Mouse (Mus musculus) heart, adult 18-20 months (tissue): ENCODE measurements around the gene Mmgt2. TPM values are rescaled to one million over a fixed set of nuclear protein-coding genes. Genes with fewer than 3 reads are reported as not detected.

Source experiments
- DNase-seq, 2 experiments: peaks; one replicate each; pipeline ENCODE4 v3.0.0; 2021 to 2022; ENCODE audit warnings: mixed read lengths in 1 of 2
- long read RNA-seq, 2 experiments: library from polyadenylated mRNA; stranded (forward); transcript quantifications; one replicate each; pipeline ENCODE4 v2.0.0; 2021
- total RNA-seq, 2 experiments: library from RNA; stranded (reverse); gene quantifications; 2 replicates each; pipeline ENCODE4 v1.2.3; 2021

Gene Mmgt2
- 1 to 10 TPM; 5.4 to 7.1 TPM for total RNA-seq
- long read RNA-seq, experiment 1, partial matches to known transcripts = 0 of 3 reads
- long read RNA-seq, experiment 1, other reads (novel, unspliced or antisense) = 2 of 3 reads
- long read RNA-seq, experiment 2 = 0 reads

GRCm38 (mm10) chr11:62648591-62649391 is at the start of gene Mmgt2:
TSS of gene Mmgt2 (plus strand) at chr11:62648664.
- peak; percentile 94 to 95 for DNase-seq

DNA sequence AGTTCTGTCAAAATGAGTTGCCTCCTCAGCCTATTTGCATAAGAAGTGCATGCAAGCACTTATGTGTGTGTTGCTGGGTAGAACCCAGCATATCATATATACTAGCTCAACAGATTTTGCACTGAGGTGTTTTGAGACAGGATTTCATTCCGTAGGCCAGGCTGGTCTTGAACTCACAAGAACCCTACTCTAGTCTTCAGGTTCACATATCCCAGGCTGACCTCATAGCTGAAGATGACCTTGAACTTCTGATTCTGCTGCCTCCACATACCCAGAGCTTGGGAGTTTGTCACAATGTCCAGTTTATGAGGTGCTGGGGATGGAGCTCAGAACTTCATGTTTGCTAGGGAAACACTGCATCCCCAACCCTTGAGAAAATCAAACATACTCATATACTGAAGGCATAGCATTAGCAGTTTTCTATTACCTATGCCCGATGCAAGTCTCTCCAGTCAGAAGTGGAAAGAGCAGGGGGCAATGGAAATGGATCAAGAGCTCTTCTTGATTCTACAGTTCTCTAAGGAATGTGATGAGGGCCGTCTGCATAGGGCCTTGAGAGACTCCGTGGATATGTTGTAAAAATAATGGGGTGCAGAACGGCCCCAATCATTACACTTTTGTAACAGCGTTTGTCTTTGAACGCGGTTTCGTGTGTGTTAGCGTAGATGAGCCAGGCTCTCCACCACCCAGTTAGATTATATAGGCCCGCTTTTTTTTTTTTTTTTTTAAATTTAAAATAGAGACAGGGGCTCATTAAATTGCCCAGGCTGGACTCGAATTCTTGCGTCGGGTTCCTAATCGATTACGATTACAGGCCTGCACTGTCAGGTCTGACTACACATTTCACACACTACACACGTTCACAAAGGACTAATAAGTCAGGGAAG is 46.5 kb upstream of the Mmgt2 start:
- no peak for DNase-seq

GRCm38 (mm10) chr11:62602619-62603311 is 45.7 kb upstream of the Mmgt2 start:
- DNase-seq = peak; percentile 98

- peak; percentile 17 to 40 for DNase-seq
These were observed 45.0 kb upstream of the Mmgt2 start for GRCm38 (mm10) chr11:62603312-62604056.

DNA sequence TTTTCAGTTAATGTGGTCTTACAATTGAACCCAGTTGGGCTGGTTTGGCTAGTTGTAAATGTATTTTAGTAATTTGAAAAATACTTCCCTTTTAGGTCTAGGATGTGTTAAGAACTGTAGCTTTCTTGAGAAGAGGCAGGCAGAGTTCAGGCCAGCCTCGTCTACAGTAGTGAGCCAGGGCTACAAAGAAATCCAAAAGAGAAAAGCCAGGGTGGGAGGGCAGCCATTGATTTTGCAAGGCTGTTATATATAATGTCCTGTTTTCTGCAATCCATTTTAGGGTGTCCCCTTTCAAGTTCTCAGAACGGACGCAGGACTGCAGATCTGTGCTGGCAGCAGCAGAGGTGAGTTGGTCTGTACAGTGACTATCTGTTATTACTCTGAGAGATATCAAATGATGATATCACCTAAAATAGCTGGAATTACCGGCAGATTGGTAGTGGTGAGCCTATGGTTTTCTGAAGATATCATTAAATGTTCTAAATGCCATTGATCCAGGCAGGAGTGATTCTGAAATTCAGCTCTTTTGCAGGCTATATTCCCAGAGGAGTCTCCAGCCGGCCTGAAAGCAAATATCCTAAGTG is 44.2 kb upstream of the Mmgt2 start:
- no peak for DNase-seq

- DNase-seq = no peak
These were observed 43.4 kb upstream of the Mmgt2 start for GRCm38 (mm10) chr11:62604886-62605618.

- DNase-seq = no peak
These were observed 42.7 kb upstream of the Mmgt2 start for GRCm38 (mm10) chr11:62605619-62606298.

DNA sequence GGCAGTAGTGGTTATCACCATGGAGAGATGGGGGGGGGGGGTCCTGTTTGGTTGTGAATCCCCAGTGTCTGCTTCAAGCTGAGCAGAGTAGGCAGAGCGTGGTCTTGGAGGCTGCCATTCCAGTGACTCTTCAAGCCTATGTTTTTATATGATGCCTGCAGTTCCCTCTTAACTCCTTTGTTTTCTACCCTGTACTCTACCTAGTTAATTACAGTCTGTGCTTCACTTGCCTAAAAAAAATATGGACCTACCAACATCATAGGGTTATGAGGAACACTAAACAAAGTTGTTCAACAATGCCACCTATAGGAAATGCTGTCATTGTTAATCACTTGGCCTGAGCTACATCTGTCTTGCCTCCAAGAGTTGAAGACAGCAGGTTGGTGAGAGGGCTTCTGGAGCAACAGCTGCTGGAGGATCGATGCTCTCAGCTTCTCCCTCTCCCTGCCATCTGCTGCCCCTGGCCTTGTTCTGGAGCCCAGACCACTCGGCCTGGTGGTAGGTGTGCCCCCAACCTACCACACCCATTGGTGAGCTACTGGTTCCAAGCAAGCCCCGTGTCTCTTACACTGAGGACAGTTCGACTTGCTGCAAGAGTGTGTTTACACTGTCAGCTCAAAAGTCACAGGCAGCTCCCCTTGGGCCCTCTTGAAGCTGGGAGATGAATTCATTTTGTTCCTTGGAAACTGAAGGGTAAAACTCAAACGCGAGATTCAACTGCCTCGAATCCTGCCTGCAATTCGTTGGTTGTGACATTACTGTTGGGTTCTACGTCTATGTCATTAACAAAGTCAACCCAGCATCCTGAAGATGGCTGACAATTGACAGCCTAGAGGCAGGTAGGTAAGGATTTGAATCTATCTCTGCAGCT is 41.9 kb upstream of the Mmgt2 start:
- no peak for DNase-seq

- DNase-seq = no peak
These were observed 41.1 kb upstream of the Mmgt2 start for GRCm38 (mm10) chr11:62607170-62607951.

GRCm38 (mm10) chr11:62607952-62608201 is 40.6 kb upstream of the Mmgt2 start:
- no peak for DNase-seq

DNA sequence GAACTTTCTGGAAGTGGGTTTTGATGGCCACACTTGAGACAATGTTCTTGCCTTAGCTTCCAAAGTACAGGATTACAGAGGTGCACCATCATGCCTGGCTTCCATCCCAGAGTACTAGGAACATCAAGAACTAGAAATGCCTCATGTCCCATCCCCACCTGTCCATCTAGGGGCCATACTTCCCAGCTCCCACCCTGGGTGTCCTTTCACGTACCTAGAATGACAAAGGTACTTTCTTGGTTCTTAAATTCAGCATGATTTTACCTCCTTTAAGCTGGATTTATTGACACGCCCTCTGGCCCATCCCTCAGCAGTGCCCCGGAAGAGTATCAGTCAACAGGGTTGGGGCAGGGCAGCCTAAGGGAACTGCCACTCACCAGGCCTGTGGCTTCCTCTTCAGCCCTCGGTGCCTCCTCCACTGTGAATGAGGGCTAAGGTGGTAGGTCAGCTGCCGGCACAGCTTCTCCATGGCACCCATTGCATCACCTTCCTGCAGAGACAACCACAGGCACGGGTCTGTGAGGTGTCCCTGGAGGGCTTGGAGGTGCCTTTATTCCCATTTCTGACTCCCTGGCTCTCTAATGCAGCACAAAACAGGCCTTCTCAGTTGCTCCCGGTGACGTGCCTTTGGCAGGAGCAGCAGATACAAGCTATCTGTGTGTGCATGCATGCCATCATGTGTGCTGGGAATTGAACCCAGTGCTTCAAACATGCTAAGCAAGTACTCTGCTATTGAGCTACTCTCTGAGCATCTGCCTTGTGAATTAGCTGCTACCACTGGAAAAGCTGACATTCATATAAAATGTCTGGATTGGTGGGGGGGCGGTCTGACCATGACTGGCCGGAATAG is 39.4 kb upstream of the Mmgt2 start:
- DNase-seq = no peak

- DNase-seq = no peak
These were observed 38.2 kb upstream of the Mmgt2 start for GRCm38 (mm10) chr11:62610304-62610703.

GRCm38 (mm10) chr11:62612604-62613003 is 35.9 kb upstream of the Mmgt2 start:
- no peak for DNase-seq

- DNase-seq = peak; percentile 93 to 96
These were observed 34.7 kb upstream of the Mmgt2 start for GRCm38 (mm10) chr11:62613657-62614365.

- no peak for DNase-seq
These were observed 33.5 kb upstream of the Mmgt2 start for GRCm38 (mm10) chr11:62614876-62615410.

DNA sequence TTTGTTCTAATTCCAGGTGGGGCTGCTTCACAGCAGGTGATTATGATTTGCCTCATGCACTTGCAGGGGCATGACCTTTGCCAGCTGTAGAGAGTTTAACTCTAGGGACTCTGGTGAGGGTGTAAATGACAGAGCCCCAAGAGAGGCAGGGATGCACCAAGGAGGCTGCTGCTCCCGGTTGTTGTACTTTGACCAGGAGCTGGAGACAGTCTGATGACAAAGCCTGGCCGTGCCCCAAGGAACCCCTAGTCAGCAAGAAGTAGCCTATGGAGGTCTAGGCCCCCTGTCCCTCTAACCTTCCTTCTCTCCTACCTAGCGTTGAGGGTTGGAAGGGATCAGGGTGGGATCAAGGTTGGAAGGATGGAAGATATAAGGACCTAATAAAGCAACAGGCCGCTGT is 33.0 kb upstream of the Mmgt2 start:
- DNase-seq = no peak
